Mouse (Mus musculus) kidney, embryonic 15.5 days (tissue): Measurements from ENCODE around the gene Lacc1. TPM values are rescaled to one million over a fixed set of nuclear protein-coding genes. Genes with fewer than 3 reads are reported as not detected.
"Not testable (repeated sequence)": the region's sequence is repeated elsewhere in the genome, so short reads cannot be mapped to it uniquely, and the experiment has no call there.

ENCODE experiments used
- ATAC-seq: fragments of 200-750 bp; cut with Nextera tagmentation; replicated peaks from 2 replicates; pipeline ENCODE4 v1.8.0; 2017; ENCODE audit warnings: moderate TSS enrichment; ENCODE audit not compliant: low FRiP score
- H3K27ac ChIP-seq: fragments of 300-500 bp; sonication (generic); 2 replicates; pipeline ENCODE4 v1.5.1; 2015; ENCODE audit warnings: mild to moderate bottlenecking, inconsistent platforms
- H3K27me3 ChIP-seq: fragments of 300-500 bp; sonication (generic); 2 replicates; pipeline ENCODE4 v1.6.1; 2015; ENCODE audit warnings: inconsistent platforms
- H3K36me3 ChIP-seq: fragments of 300-500 bp; sonication (generic); 2 replicates; pipeline ENCODE4 v1.6.1; 2015; ENCODE audit warnings: inconsistent platforms
- H3K4me1 ChIP-seq: fragments of 300-500 bp; sonication (generic); 2 replicates; pipeline ENCODE4 v1.6.1; 2015; ENCODE audit warnings: inconsistent platforms
- H3K4me2 ChIP-seq: fragments of 300-500 bp; sonication (generic); 2 replicates; pipeline ENCODE4 v1.6.1; 2015; ENCODE audit warnings: moderate library complexity, mild to moderate bottlenecking, inconsistent platforms
- H3K4me3 ChIP-seq: fragments of 300-500 bp; sonication (generic); replicated peaks from 2 replicates; pipeline ENCODE4 v1.5.1; 2015; ENCODE audit warnings: mild to moderate bottlenecking, inconsistent platforms
- H3K9ac ChIP-seq: fragments of 300-500 bp; sonication (generic); 2 replicates; pipeline ENCODE4 v1.6.1; 2015; ENCODE audit warnings: mild to moderate bottlenecking, inconsistent platforms
- H3K9me3 ChIP-seq: fragments of 300-500 bp; sonication (generic); replicated peaks from 2 replicates; pipeline ENCODE4 v1.6.1; 2016; ENCODE audit warnings: inconsistent platforms
- WGBS: fragments of 180-500 bp; shearing (Covaris S2); methylation state at CpG from one replicate; pipeline ENCODE4 v1.1.7; 2015; ENCODE audit warnings: mixed read lengths; 5-methylcytosine and 5-hydroxymethylcytosine counted together
- polyA plus RNA-seq: library from polyadenylated mRNA; unstranded; fragments of >200 nt; fragmentation: Nextera tagmentation; extraction: Ambion mirVana; gene quantifications from 2 replicates; pipeline ENCODE4 v1.2.1, GENCODE M21; 2015

The Lacc1 gene
- polyA plus RNA-seq, 1 experiment from 2014 or later = 6.9 TPM

- Histone ChIP-seq H3K36me3 (0 out of 2 replicates have a peak, but pooled peaks cover 3% of the 10 kb centered on the region), H3K9me3 (no peaks in the 10 kb centered on the region), H3K4me3 (no peak overlapping the region), H3K27ac (no peak overlapping the region), H3K27me3 (no peaks in the 10 kb centered on the region), H3K9ac (no peak overlapping the region), H3K4me2 (no peak overlapping the region), H3K4me1 (no peaks in the 10 kb centered on the region)
- WGBS = 51% methylated on average over 5 of the region's 5 CpGs
- no peak for ATAC-seq
Observed at GRCm38 (mm10) chr14:77029319-77030054, 7.2 kb downstream of the Lacc1 start.

- Histone ChIP-seq H3K9ac (no peak overlapping the region), H3K4me3 (no peak overlapping the region), H3K27ac (no peak overlapping the region), H3K9me3 (no peaks in the 10 kb centered on the region), H3K4me2 (no peak overlapping the region), H3K4me1 (no peaks in the 10 kb centered on the region), H3K27me3 (no peaks in the 10 kb centered on the region), H3K36me3 (0 out of 2 replicates have a peak, but pooled peaks cover 3% of the 10 kb centered on the region)
- WGBS = 84% methylated on average over 3 of the region's 3 CpGs
- no peak for ATAC-seq
Observed at GRCm38 (mm10) chr14:77024499-77024898, 12.2 kb downstream of the Lacc1 start.

DNA sequence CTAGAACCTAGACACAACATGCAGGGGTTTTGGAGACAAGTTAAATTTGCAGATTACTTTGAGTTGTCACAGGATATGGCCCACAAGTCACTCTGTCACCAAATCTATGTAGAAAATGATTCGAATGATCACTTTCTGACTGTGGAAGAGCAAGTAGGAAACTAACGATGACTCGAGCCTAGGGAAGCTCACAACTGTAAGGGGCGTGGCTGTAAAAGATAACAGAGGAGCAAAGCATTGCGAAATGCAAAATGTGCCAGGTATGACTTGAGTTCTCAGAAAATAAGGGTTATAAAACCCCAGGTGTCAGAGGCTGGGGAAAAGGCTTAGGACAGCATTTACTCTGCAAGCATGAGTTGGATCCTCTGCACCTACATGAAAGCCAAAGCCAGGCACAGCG, 19.5 kb downstream of the Lacc1 start:
- 81% methylated on average over 6 of the region's 6 CpGs for WGBS
- Histone ChIP-seq H3K36me3 (no peaks in the 10 kb centered on the region), H3K9ac (no peak overlapping the region), H3K27ac (no peak overlapping the region), H3K9me3 (no peaks in the 10 kb centered on the region), H3K4me3 (no peak overlapping the region), H3K4me2 (no peak overlapping the region), H3K4me1 (no peaks in the 10 kb centered on the region), H3K27me3 (no peaks in the 10 kb centered on the region)
- no peak for ATAC-seq

GRCm38 (mm10) chr14:77016783-77017182, 19.9 kb downstream of the Lacc1 start:
- H3K4me3 ChIP-seq, ATAC-seq, H3K4me1 ChIP-seq, H3K27me3 ChIP-seq, H3K36me3 ChIP-seq, H3K9me3 ChIP-seq, H3K9ac ChIP-seq, H3K27ac ChIP-seq, H3K4me2 ChIP-seq: not testable (repeated sequence)
- 48% methylated on average over 12 of the region's 12 CpGs for WGBS

GRCm38 (mm10) chr14:77011804-77012203, 24.9 kb downstream of the Lacc1 start:
- Histone ChIP-seq H3K9ac (no peak overlapping the region), H3K36me3 (no peaks in the 10 kb centered on the region), H3K27ac (no peak overlapping the region), H3K4me1 (0 out of 2 replicates have a peak, but pooled peaks cover under 1% of the 10 kb centered on the region), H3K27me3 (no peaks in the 10 kb centered on the region), H3K4me2 (no peak overlapping the region), H3K4me3 (no peak overlapping the region), H3K9me3 (no peaks in the 10 kb centered on the region)
- ATAC-seq = no peak
- WGBS = 9% methylated on average over 3 of the region's 3 CpGs

DNA sequence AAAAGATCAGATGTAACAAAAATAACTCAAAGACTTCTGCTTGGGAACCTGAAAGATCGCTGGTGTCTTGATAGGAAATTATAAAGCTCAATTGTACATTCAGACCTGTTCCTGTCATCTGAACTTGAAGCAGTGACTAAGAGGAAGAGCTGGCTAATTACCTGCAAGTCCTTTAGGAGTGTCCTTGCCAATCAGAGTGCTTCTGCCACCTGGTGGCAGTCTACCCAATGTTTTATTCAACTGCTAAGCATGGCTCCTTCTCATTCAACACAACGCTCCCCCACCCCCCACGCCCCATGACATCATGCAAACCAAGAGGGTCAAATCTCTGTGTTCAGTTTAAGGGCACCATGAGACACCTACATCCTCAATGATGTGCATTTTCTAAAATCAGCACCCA, 28.5 kb downstream of the Lacc1 start:
- Histone ChIP-seq H3K4me1 (peaks cover 32% of the 10 kb centered on the region), H3K36me3 (no peaks in the 10 kb centered on the region), H3K27me3 (no peaks in the 10 kb centered on the region), H3K27ac (no peak overlapping the region), H3K9ac (no peak overlapping the region), H3K4me3 (no peak overlapping the region), H3K4me2 (no peak overlapping the region), H3K9me3 (no peaks in the 10 kb centered on the region)
- peak; percentile 44; the same call in 1 of the 2 replicates for ATAC-seq
- 11% methylated on average over 3 of the region's 3 CpGs for WGBS

- H3K27me3 ChIP-seq = no peaks in the 10 kb centered on the region
- no peak for ATAC-seq
- 40% methylated on average over 5 of the region's 5 CpGs for WGBS
Observed at GRCm38 (mm10) chr14:77005566-77005965, 31.1 kb downstream of the Lacc1 start.

GRCm38 (mm10) chr14:77004740-77005139, 32.0 kb downstream of the Lacc1 start:
- no peaks in the 10 kb centered on the region for H3K9me3 ChIP-seq
- peak; percentile 97 for ATAC-seq
- 19% methylated on average over 8 of the region's 8 CpGs for WGBS
- H3K27ac ChIP-seq = peak overlapping the region; percentile 76
- H3K4me2 ChIP-seq = 0 out of 2 replicates have a peak overlapping the region, but pooled peaks have one; percentile 17
- H3K4me3 ChIP-seq = no peak overlapping the region
- peaks cover 32% of the 10 kb centered on the region for H3K4me1 ChIP-seq
- no peaks in the 10 kb centered on the region for H3K36me3 ChIP-seq
- H3K9ac ChIP-seq = no peak overlapping the region
- no peaks in the 10 kb centered on the region for H3K27me3 ChIP-seq

More at GRCm38 (mm10) chr14:77005566-77005965, 31.1 kb downstream of the Lacc1 start:
- 0 out of 2 replicates have a peak overlapping the region, but pooled peaks have one; percentile 17 for H3K4me2 ChIP-seq
- H3K36me3 ChIP-seq = no peaks in the 10 kb centered on the region
- no peak overlapping the region for H3K4me3 ChIP-seq
- H3K27ac ChIP-seq = peak overlapping the region; percentile 76
- H3K4me1 ChIP-seq = peaks cover 32% of the 10 kb centered on the region
- no peaks in the 10 kb centered on the region for H3K9me3 ChIP-seq
- H3K9ac ChIP-seq = no peak overlapping the region

GRCm38 (mm10) chr14:76990351-76990750, 46.4 kb downstream of the Lacc1 start:
- not testable (repeated sequence) for H3K9ac ChIP-seq, H3K9me3 ChIP-seq, H3K27me3 ChIP-seq, ATAC-seq, H3K4me1 ChIP-seq, H3K27ac ChIP-seq, H3K4me3 ChIP-seq, H3K36me3 ChIP-seq, H3K4me2 ChIP-seq
- 97% methylated on average over 2 of the region's 2 CpGs for WGBS

GRCm38 (mm10) chr14:76981781-76982180, 54.9 kb downstream of the Lacc1 start:
- Histone ChIP-seq H3K36me3 (no peaks in the 10 kb centered on the region), H3K9ac (no peak overlapping the region), H3K4me3 (no peak overlapping the region), H3K27ac (peak overlapping the region; percentile 54; the same call in 1 of the 2 replicates), H3K27me3 (no peaks in the 10 kb centered on the region), H3K4me1 (peaks cover 20% of the 10 kb centered on the region), H3K9me3 (no peaks in the 10 kb centered on the region), H3K4me2 (no peak overlapping the region)
- no peak for ATAC-seq
- WGBS = 58% methylated on average over 1 of the region's 1 CpGs

DNA sequence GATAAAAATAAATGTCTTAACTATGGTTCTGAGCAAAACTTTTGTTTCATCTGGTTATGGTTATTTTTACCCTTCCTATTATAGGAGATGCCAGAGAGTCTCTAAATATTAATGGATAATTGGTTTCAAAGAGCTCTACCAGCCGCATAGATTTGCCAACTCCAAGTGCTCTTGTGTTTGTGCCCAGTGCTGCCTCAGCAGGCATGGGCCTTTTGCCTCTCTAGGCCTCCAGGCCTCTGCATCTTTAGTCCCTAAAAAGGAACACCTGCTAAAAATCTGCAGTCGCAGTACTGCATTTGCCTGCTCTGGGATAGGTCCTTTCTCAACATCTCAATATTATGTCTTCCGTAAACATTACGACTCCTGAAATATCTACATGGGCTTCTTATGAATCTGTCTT, 55.5 kb downstream of the Lacc1 start:
- H3K4me1 ChIP-seq = peaks cover 20% of the 10 kb centered on the region
- no peaks in the 10 kb centered on the region for H3K36me3 ChIP-seq
- H3K4me2 ChIP-seq = no peak overlapping the region
- peak overlapping the region; percentile 54; the same call in 1 of the 2 replicates for H3K27ac ChIP-seq
- no peaks in the 10 kb centered on the region for H3K9me3 ChIP-seq
- no peak overlapping the region for H3K4me3 ChIP-seq
- H3K27me3 ChIP-seq = no peaks in the 10 kb centered on the region
- H3K9ac ChIP-seq = no peak overlapping the region
- 93% methylated on average over 4 of the region's 4 CpGs for WGBS
- ATAC-seq = no peak

DNA sequence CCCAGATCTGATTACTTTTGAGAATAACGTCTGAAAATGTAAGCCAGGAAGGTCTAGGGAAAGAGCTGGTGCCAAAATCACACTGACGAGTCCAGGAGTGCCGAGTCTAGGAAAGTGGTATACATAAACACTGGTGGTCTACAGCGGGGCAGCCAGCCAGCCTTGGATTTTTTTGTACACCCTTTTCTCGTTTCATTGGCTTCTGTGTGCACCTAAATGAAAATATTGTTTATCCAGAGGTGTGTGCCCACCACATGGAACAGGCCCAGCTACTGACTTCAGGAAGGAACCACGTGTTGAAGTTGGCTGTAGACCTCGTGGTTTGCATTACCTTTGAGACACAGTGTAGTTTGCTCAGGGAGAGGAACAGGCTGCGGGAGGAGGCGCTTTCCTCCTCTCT, 57.1 kb downstream of the Lacc1 start:
- Histone ChIP-seq H3K27ac (no peak overlapping the region), H3K9me3 (no peaks in the 10 kb centered on the region)

More for the DNA sequence above, 57.1 kb downstream of the Lacc1 start:
- Histone ChIP-seq H3K4me3 (no peak overlapping the region), H3K9ac (no peak overlapping the region), H3K4me2 (no peak overlapping the region), H3K27me3 (no peaks in the 10 kb centered on the region), H3K36me3 (no peaks in the 10 kb centered on the region), H3K4me1 (peaks cover 20% of the 10 kb centered on the region)
- ATAC-seq = no peak
- 65% methylated on average over 9 of the region's 9 CpGs for WGBS
